Mouse (Mus musculus): ENCODE results near the gene Tdrkh. TPM values are rescaled to one million over a fixed set of nuclear protein-coding genes. Genes with fewer than 3 reads are reported as not detected.

Gene Tdrkh
- 1.9 and 6.5 TPM in 2 replicates for total RNA-seq (2015; ENCODE audit: low replicate concordance)
- total RNA-seq (2017; ENCODE audit: low replicate concordance) = 1.7 TPM in 1 of 2 replicates, not detected in the other

DNA sequence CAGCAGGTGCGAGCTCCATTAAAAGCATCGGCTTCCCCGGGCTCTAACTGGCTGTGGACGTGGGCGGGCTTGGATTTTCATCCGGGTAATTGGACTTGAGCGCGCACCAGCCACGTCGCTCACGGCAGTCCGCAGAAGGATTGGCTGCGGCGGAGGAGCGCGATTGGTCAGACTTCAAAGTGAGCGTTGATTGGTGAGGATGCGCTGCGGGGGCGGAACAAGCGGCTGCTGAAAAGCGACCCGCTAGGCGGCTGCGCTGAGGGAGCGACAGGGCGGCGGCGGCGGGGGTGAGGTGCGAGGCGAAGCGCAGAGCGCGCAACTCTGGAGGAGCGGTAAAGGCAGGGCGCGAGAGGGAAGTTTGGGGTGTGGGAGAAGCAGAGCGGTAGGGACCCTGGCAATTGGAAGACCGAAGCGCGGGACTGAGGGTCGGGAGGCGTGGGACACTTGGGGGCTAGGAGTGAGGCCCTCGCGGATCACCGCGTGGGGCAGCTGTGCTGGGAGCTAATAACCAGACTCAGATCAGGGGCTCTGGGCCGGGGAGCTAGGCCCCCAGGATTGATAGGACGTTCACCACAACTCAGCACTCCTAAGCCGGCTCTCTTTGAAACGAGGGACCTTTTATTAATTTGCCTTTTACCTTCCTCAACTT lies at the start of gene Tdrkh:
TSS of gene Tdrkh (plus strand) at position 243 of the 649 bp plus-strand sequence.
- peak; percentile 94 for ATAC-seq (replicated peaks; ENCODE audit: low FRiP score, poor library complexity, severe bottlenecking)

- ATAC-seq (replicated peaks; ENCODE audit: low FRiP score, poor library complexity, severe bottlenecking) = no peak
Observed at GRCm38 (mm10) chr3:94363291-94364153, 49.6 kb upstream of the Tdrkh start.

DNA sequence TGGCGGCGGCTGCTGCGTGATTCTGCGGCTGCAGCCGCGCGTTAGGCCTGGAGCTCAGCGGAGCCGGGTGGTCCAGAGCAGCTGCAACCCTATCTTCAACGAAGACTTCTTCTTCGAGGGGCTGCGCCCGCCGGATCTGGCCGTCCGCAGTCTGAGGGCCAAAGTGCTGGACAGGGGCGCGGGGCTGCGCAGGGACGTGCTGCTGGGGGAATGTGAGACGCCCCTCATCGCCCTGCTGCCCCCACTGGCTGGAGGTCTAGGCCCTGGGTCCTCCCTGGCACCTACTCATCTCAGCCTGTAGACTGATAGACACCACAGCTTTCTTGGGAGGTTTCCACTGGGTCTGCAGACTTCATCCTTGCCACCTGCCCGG lies 48.9 kb upstream of the Tdrkh start:
- ATAC-seq (replicated peaks; ENCODE audit: low FRiP score, poor library complexity, severe bottlenecking) = no peak

- ATAC-seq (replicated peaks; ENCODE audit: low FRiP score, poor library complexity, severe bottlenecking) = peak; percentile 85; the same call in 1 of the 2 replicates
Observed at GRCm38 (mm10) chr3:94366761-94367160, 46.3 kb upstream of the Tdrkh start.

DNA sequence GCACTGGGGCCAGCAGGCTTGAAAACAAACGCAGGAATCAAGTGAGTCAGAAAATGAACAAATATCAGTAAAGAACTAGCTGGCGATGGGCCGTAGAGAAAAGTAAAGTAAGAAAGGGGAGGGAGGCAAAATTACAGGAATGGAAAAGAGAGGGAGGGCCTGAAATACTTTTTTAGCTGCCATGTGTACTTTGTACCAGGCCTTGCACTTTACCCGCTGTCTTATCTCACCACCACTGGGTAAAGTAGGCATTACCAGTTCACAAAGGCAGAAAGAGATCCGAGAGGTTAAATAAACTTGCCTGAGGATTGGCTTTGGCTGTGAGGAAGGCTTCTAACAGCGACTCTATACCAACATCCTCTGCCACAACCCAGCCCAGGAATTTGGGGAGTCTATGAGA lies 45.6 kb upstream of the Tdrkh start:
- ATAC-seq (replicated peaks; ENCODE audit: low FRiP score, poor library complexity, severe bottlenecking) = no peak

GRCm38 (mm10) chr3:94368631-94369030 lies 44.4 kb upstream of the Tdrkh start:
- ATAC-seq (replicated peaks; ENCODE audit: low FRiP score, poor library complexity, severe bottlenecking) = no peak

DNA sequence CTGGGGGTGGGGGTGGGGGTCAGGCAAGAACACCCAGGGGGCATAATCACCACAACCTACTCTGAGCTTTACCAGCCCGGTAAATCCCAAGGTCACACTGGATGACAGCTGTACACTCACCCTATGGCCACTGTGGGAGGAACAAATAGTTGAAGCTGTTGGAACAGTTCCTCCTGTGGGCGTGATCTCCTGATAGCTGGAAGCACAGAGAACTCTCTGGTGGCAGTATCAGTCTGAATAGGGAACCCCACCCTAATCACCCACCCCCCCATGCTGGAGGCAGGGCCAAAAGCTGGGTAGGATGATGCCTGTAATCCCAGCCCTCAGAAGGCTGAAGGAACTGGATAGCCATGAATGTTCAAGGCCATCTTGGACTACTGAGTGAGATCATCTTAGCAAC lies 43.4 kb upstream of the Tdrkh start:
- no peak for ATAC-seq (replicated peaks; ENCODE audit: low FRiP score, poor library complexity, severe bottlenecking)

DNA sequence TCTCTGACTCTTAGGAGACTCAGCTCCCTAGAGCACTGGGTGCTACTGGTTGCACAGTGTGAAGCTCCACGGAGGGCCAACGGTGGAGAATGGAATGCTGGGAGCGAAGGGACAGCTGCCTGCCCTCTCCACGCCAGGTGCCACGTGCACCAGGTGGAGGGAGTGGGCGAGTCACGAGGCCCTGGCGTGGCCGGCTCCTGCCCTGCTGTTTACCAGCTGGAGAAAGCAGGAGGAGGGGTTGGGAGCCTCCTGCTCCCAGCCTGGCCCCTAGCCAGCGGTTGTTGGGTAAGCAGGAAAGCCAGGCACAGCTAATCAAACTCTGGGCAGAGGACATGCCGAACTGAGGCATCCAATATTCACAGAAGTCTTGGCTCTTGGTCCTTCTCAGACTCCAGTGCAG lies 41.4 kb upstream of the Tdrkh start:
- no peak for ATAC-seq (replicated peaks; ENCODE audit: low FRiP score, poor library complexity, severe bottlenecking)

GRCm38 (mm10) chr3:94372038-94372437 lies 41.0 kb upstream of the Tdrkh start:
- no peak for ATAC-seq (replicated peaks; ENCODE audit: low FRiP score, poor library complexity, severe bottlenecking)

DNA sequence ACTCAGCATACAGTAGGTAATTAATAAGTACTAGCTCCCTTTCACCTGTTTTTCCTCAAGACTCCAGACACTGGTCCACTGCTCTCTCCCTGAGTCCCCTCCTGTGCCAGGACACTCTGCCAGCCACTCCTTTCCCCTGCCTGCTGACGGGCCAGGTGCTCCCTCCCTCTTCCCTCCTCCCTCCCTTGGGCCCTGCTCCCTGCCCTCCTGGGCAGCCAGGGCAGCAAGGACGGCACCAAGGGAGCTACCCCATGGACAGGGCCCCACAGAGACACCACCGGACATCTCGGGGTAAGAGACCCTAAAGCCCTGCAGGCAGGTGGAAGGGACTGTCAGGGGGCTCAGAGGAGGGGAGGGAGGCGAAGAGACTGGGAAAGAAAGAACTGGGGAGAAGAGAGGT lies 40.4 kb upstream of the Tdrkh start, which contains the start of gene Rorc:
TSS of gene Rorc (plus strand) at position 154 of the 400 bp plus-strand sequence.
- ATAC-seq (replicated peaks; ENCODE audit: low FRiP score, poor library complexity, severe bottlenecking) = no peak

GRCm38 (mm10) chr3:94373090-94373489 lies 40.0 kb upstream of the Tdrkh start:
- ATAC-seq (replicated peaks; ENCODE audit: low FRiP score, poor library complexity, severe bottlenecking) = no peak

DNA sequence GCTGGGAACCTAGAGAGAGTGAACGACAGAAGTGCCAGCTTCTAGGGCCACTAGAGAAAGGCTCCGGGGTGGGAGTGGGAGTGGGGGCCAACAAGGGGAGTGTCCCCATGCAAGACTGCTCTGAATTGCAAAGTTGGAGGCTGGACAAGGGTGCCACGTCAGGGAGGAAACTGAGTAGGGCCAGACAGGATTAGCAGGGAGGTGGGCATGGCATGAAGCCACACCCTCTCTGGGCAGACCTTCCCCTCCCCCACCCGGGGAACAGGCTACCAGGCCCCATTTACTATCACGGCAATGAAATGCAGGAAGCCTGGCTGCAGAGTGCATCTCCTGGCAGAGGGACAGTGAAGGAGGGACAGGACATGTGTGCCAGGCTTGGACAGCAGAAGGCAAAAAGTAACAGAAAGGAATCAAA lies 39.5 kb upstream of the Tdrkh start:
- ATAC-seq (replicated peaks; ENCODE audit: low FRiP score, poor library complexity, severe bottlenecking) = no peak

DNA sequence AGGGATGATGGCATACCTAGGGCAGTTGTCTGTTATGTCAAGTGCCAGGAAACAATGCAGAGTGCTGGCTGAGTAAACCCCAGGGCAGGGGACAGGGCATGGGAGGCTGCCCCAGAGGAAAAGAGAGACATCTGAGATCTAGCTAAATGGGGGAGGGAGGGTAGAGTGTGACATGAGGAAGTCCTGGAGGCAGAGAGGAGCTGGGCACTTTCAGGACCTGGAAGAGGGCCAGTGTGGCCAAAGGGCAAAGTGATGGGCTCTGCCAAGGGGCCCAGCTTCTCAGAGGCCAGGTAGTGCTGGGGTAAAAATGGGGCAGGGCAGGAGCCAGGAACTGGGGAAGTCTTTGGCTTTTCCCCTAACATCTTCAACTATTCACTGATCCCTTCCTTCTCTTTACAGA lies 38.4 kb upstream of the Tdrkh start:
- no peak for ATAC-seq (replicated peaks; ENCODE audit: low FRiP score, poor library complexity, severe bottlenecking)

GRCm38 (mm10) chr3:94375146-94375545 lies 37.9 kb upstream of the Tdrkh start:
- no peak for ATAC-seq (replicated peaks; ENCODE audit: low FRiP score, poor library complexity, severe bottlenecking)

DNA sequence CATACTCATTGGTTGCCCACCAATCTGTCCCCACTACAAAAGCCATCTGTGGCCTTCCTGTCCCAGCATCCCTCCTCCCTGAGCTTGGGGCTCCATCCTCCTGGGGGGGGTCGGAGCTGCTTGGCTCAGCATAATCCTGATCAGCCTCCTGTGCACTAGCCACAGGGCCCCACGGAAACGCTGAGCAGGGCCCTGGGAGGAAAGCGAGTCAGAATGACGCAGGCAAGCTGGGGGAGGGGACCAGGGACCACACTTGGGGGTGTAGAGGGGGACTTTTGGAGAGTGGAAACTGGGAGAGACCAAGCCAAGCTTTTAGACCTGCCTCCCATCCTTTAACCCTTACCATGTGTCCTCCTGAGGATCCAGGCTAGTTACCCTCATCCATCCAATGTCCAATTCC lies 37.2 kb upstream of the Tdrkh start:
- no peak for ATAC-seq (replicated peaks; ENCODE audit: low FRiP score, poor library complexity, severe bottlenecking)

GRCm38 (mm10) chr3:94377028-94377923 lies 35.8 kb upstream of the Tdrkh start:
- no peak for ATAC-seq (replicated peaks; ENCODE audit: low FRiP score, poor library complexity, severe bottlenecking)

GRCm38 (mm10) chr3:94379831-94380510 lies 33.1 kb upstream of the Tdrkh start:
- no peak for ATAC-seq (replicated peaks; ENCODE audit: low FRiP score, poor library complexity, severe bottlenecking)

- no peak for ATAC-seq (replicated peaks; ENCODE audit: low FRiP score, poor library complexity, severe bottlenecking)
Observed at GRCm38 (mm10) chr3:94382308-94382707, 30.8 kb upstream of the Tdrkh start.

GRCm38 (mm10) chr3:94383476-94383875 lies 29.6 kb upstream of the Tdrkh start:
- no peak for ATAC-seq (replicated peaks; ENCODE audit: low FRiP score, poor library complexity, severe bottlenecking)

DNA sequence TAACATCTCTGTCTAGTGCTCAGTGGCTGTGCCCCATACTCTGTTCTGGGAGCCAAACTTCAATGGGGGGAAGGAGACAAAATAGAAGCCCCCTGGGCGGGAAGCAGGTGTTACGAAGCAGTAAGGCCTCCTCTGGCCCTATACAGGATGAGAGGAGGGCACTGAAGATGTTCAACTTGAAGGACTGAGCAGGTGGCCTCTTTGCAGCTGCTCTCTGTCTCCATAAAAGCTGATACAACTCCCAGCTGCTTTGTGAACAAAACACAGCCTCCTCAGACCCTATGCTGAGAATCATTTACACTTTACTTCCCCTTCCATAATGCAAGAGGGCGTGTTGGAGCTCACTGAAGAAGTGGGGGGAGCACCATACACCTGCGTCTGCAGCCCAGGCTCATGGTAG lies 26.4 kb upstream of the Tdrkh start:
- no peak for ATAC-seq (replicated peaks; ENCODE audit: low FRiP score, poor library complexity, severe bottlenecking)
